Mouse (Mus musculus): Measurements from ENCODE around the gene Zc2hc1b.

GRCm38 (mm10) chr10:13171461-13171860 lies 6.4 kb downstream of the Zc2hc1b start:
- TF ChIP-seq EP300 (IDR thresholded peaks at IDR 0.05) (no peak), CTCF (IDR thresholded peaks at IDR 0.05) (no peak)

Measured in lung, postnatal 0 days (tissue).